Mouse (Mus musculus) v-Abl transformed pro-B cells (cell line): ENCODE results near the gene D1Ertd622e.

Experiments
- in situ Hi-C, 2 experiments: fragments of 400-800 bp; cut with MboI; formaldehyde crosslinking; loops; one replicate each; pipeline ENCODE4 v1.15.1; 2025; ENCODE audit not compliant: unreplicated experiment in 2 of 2

The D1Ertd622e gene

DNA sequence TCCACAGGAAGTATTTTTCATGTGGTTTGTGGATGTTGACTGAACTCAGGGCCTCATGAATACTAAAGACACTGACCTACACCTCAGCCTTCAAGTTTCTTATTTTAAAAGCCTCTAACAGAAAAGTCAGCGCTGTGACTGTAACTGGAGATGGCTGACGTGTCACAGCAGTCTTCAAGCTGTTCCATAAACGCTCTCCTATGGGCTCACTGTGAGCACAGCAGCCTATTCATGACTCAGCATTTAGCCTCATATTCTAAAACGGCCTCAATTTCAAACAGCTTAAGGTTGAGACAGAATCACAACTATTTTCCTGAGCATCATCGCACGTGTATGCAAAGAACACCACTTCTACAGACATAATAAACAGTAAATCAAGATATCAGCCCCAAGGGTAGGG is 11.8 kb downstream of the D1Ertd622e start:
- in situ Hi-C loops = no loop called here

DNA sequence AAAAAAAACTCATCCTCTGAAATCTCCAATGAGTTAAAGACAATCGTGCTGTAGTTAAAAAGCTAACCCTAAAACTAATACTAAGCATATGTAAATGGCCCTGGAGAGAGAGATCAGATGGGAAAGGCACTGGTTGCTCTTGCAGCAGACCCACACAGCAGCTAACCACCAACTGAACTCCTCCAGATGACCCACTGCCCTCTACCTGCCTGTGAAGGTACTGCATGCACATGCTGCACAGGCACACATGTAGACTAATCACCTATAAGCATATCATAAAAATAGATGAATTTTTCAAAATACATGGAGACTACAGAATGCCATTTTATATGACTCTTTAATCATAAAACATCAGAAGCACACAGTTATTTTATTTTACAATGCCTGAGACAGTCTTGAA is 14.8 kb downstream of the D1Ertd622e start:
- in situ Hi-C loops = no loop called here

GRCm38 (mm10) chr1:97634104-97634503 is 27.8 kb downstream of the D1Ertd622e start:
- in situ Hi-C loops = no loop called here

GRCm38 (mm10) chr1:97632545-97633256 is 29.2 kb downstream of the D1Ertd622e start:
- in situ Hi-C loops = no loop called here

- in situ Hi-C loops = no loop called here
Measured at GRCm38 (mm10) chr1:97631843-97632470, 29.9 kb downstream of the D1Ertd622e start.

GRCm38 (mm10) chr1:97630146-97630545 is 31.7 kb downstream of the D1Ertd622e start:
- in situ Hi-C loops = no loop called here

- in situ Hi-C loops = no loop called here
Measured at GRCm38 (mm10) chr1:97628859-97629258, 33.0 kb downstream of the D1Ertd622e start.

DNA sequence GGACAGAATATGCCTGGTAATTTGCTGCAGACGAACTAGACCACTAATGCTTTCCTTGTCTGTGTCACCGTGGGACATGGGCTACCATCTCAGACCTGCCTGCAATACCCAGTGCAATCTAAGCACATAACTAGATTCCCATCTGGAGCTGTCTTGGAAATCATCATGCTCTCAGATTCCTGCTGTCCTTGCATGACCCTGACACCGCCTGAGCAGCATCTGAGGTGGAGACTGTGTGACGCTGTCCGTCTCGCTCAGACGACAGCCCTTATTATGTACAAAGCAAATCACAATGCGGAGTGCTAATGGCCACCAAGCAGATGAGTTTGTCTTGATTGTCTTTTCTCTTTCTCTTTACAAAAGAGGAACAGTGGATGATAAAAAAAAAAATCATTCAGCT is 33.9 kb downstream of the D1Ertd622e start:
- in situ Hi-C loops = no loop called here

DNA sequence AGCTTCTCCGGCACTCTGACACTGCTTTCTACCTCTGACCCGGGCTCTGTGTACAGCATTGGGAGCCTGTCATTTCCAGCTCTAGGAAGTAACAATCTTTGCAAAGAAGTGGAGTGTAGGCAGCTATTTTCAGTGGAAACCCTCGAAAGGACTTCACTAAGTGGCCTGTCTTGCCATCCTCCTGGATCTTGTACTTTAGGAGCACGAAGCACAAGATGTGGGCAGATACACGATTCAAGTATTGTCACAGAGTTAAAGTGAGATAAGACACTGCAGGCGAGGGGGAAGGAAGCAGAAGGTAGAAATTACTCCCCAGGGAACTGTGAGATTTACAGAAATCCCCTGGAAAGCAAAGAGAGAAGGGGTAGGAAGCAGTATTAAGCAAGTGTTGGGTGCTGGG is 36.4 kb downstream of the D1Ertd622e start:
- in situ Hi-C loops = no loop called here

GRCm38 (mm10) chr1:97624386-97624785 is 37.5 kb downstream of the D1Ertd622e start:
- in situ Hi-C loops = no loop called here

GRCm38 (mm10) chr1:97623214-97623856 is 38.5 kb downstream of the D1Ertd622e start:
- in situ Hi-C loops = no loop called here

- in situ Hi-C loops = no loop called here
Measured at GRCm38 (mm10) chr1:97622574-97623208, 39.2 kb downstream of the D1Ertd622e start.

DNA sequence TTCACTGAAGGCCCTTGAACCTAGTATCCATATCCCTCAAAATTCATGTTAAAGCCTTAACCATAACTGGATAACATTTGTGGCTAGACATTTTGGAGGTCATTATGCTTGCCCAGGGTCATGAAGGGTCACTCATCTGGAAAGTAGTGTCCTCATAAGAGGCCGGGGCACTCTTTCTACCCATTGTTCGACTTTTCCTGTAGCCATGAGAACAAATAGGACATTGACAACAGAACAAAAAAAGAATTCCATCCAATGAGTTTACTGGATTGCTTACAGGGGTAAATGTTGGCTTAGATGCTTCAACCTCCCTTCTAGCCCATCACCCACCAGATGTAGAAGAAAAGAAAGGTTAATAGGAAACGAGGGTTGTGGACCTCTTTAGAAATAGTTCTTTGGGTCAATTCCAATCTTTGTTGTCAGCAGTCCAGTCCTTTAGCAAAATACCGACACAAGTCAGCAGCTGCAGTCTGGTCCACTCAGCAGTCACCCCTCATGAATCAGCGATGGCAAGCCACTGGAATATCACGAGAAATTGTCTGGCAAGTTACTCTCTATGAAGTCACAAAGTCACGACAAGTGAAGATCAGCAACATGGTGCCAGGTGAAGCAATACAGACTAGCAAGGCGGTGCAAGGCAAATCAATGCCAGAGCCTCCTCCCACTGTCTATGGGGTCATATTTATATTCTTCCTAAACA is 42.1 kb downstream of the D1Ertd622e start:
- in situ Hi-C loops = no loop called here

DNA sequence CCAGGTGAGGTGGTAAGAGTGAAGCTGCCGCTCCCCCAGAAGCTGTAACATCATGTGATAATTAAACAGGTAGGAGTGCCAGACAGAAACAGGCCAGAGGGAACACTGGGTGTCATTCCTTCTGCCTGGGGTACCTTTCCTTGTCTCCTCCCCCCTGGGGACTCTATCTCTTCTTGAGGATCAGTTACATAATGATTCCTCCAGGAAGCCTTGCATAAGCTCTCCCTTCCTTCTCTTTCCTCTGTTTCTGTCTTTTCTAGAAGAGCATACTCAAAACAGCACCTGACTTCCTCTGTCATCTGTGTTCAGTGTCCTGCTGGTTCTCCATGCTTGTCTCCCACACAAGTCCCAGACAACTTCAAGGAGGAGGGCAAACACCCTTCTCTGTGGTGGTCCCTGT is 46.3 kb downstream of the D1Ertd622e start:
- in situ Hi-C loops = no loop called here

- in situ Hi-C loops = no loop called here
Measured at GRCm38 (mm10) chr1:97614531-97615462, 47.1 kb downstream of the D1Ertd622e start.

DNA sequence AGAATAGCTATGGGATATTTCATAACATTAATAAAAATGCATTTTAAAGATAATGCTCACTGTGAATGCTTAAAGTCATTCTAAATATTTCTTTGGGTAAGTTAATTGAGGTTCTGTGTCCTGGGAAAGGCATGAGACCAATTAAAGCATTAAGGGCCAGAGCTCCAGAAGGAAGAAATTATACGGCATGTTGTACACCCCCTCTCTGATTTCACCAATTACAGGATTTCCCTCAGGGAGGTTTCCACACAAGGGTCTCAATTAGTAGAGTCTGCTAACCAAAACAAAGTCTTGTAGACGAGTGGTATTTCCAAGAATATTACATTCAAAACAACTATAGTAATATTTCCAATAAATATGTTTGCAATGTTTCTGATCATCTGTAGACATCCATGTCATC is 50.1 kb downstream of the D1Ertd622e start:
- in situ Hi-C loops = no loop called here

DNA sequence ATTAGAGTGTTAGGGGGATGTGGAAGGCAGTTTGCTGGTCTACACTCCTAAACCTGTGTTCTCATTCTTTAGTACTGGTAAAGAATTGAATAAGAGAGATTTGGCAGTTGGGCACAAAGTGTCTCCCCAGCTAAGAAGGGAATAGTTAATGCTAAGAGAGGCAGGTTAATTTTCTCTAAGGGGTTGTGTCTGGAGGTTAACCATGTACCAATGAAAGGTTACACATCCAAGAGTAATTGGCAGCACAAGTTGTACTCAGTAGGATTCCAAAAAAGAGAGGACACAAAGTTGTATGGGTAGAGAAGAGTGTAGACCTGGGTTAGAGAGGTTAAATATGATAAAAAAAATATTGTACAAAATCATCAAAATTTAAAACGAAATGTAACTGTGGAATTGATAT is 58.5 kb downstream of the D1Ertd622e start:
- in situ Hi-C loops = no loop called here

DNA sequence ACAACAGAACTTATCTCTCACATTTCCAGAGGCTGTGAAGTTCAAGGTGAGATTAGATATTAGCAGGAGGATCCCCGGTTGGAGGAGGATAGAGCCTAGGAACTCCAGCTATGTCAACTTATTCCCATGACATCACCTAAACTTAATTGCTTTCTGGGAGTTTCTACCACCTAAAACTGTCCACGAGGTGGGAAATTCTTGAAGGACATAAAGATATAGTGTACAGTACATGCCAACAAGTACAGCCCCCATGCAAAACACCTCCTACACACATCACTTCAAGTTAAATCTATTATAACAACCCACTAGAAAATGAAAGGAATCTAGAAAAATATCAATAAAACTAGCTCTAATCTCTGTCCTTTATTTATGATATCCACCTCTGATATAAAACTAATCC is 61.5 kb downstream of the D1Ertd622e start:
- in situ Hi-C loops = no loop called here

- in situ Hi-C loops = no loop called here
Measured at GRCm38 (mm10) chr1:97599101-97599500, 62.8 kb downstream of the D1Ertd622e start.

DNA sequence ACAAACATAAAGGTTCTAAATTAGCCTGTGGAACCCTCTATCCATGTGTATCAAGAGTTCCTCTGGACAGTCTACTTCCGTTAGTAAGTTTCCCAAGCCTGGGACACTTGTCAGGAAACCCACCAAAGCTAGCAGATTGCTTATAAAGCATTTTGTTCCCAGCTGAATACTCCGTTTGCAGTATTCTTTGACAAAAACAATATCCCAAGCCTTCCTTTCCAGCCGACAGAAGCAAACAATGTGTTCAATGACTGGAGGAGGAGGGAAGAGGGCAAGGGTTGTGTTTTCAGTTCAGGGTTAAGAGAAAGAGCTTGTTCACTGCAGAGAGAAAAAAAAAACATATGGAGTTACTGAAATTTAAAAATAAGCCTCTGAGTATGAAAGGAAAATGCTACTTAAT is 73.3 kb downstream of the D1Ertd622e start:
- in situ Hi-C loops = no loop called here
